Mouse (Mus musculus) cerebellum, postnatal 36 days (tissue): ENCODE results near the gene Ints13.
A peak's percentile ranks its signal among the peaks of the same experiment; 100 is the strongest.

Experiments
- DNase-seq, 2 experiments: peaks; one replicate each; pipeline ENCODE4 v3.0.0; 2021 to 2022; ENCODE audit warnings: mixed read lengths in 2 of 2

The Ints13 gene

DNA sequence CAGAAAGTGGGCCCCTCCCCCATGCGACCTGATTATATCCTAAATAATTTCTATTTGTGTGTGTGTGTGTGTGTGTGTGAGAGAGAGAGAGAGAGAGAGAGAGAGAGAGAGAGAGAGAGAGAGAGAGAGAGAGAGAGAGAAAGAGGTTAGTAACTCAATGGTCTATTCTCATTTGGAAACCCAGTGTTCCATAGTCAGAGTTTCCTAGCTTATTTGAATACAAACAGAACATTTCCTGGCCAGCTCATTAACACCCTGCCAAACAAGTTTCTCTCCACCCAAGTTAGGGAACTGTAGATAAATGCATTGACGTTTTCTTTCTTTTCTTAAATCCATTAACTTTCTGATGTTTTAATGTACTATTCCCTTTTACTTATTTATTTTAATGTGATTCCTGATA, 39.6 kb downstream of the Ints13 start:
- no peak for DNase-seq

- no peak for DNase-seq
Measured at GRCm38 (mm10) chr6:146537111-146537510, 40.5 kb downstream of the Ints13 start.

GRCm38 (mm10) chr6:146535501-146535900, 42.1 kb downstream of the Ints13 start:
- no peak for DNase-seq

- no peak for DNase-seq
Measured at GRCm38 (mm10) chr6:146533146-146533545, 44.5 kb downstream of the Ints13 start.

GRCm38 (mm10) chr6:146530769-146531168, 46.9 kb downstream of the Ints13 start:
- no peak for DNase-seq

DNA sequence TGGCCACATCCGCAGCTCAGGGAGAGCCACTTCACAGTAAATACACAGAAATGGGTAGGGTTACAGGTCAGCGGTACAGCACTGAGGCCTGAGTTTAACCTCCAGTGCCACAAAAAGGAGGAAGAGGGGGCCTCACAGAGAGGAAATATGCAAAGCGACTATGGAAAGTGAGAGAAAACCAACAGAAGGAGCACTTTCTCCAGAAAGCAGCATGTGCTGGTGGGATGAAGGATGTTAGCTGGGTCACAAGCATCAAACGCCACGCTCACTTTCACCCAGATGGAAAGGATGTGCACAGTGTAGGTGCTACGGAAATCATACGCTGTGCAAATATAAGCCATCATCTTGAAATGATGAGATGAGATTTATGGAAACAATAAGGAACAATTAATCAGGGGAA, 47.3 kb downstream of the Ints13 start:
- DNase-seq = no peak

DNA sequence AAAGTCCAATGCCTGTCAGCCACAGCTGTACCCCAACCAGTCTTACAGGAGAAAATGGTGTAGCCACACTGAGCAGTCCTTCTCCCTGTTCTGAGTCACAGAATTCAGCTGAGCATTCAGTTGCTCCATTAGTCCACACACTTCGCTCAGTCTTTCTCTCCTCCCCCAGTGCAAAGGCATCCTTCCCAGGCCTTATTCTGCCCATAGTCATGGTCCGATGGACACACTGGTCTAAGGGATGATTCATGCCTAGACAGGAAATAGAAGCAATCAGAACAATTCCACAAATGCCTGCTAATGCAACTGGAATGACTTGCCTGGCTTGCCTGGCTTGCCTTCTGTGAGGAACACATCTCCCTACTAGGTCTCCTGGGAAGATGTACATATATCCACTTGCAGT, 50.1 kb downstream of the Ints13 start:
- DNase-seq = no peak

DNA sequence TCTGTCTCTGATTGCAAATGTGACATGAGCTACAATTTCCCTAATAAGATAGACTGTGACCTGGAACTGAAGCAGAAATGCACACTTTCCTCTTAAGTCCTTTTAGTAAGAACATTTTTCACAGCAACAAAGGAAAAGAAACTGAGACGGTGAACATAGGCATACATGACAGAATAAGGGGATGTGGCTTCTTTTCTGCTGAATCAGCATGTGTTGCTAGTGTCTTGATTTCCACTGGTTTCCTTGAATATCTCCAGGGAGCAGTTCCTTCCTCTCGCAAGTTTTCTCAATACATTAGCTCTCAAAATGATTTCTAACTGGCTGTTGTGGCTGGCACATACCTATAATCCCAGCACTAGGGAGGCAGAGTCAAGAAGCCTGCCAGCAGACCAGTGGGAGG, 52.1 kb downstream of the Ints13 start:
- no peak for DNase-seq

GRCm38 (mm10) chr6:146521456-146522245, 56.0 kb downstream of the Ints13 start:
- DNase-seq = no peak

DNA sequence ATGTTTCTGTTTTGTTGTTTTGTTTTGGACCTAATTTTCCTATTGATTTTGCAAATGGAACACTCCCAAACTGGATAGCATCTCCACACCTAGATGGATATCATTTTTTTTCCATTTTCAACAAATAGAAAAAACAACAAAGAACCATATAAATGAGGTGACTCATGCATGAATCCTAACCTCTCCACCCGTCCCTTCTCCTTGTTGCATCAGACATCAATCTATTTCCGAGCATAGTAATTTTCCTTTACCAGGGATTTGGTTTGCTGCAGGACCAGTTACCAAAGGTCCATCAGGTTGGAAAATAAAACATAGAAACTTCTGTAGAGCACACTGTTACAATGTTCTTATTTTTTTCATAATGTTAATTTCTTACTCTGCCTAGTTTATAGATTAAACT, 58.6 kb downstream of the Ints13 start:
- no peak for DNase-seq

- no peak for DNase-seq
Measured at GRCm38 (mm10) chr6:146515936-146516335, 61.7 kb downstream of the Ints13 start.

DNA sequence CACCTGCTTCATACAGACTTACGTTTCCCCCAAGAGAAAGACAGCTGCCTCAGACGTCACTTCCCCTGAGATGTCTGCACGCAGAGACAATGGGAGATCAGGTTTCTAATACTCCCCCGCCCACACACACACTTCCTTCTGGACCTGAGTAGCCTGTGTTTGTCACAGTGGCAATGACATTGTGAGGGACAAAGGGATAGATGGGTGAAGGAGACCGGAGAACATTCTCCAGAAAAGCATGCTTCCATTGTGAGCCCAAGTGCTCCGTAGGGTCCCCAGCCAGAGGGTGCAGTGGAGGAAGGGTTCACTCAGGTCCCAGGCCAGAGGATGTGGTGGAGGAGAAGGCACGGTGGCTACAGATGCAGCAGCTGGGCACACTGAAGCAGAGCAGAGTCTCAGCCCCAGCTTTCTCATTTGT, 63.1 kb downstream of the Ints13 start:
- no peak for DNase-seq

GRCm38 (mm10) chr6:146513899-146514298, 63.7 kb downstream of the Ints13 start:
- DNase-seq = no peak

- DNase-seq = no peak
Measured at GRCm38 (mm10) chr6:146513384-146513783, 64.3 kb downstream of the Ints13 start.

GRCm38 (mm10) chr6:146511511-146511910, 66.1 kb downstream of the Ints13 start:
- DNase-seq = no peak

GRCm38 (mm10) chr6:146509891-146510290, 67.7 kb downstream of the Ints13 start:
- DNase-seq = no peak

DNA sequence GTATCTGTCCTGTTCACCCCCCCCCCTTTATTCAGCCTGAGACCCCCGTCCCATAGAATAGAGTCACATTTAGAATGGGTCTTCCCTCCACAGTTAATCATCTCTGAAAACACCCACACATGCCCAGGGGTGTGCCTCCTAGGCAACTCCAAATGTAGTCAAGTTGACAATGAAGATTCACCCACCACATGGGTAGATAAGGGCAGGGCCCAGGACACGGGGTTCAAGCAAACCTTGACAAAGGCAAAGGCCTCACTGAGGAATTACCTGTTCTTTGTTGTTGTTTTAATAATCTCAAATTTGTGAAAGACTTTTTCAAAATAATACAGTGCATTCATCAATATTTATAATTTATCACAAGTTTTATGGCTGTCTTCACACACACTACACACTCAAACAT, 73.2 kb downstream of the Ints13 start:
- DNase-seq = no peak

- no peak for DNase-seq
Measured at GRCm38 (mm10) chr6:146502856-146503255, 74.8 kb downstream of the Ints13 start.

GRCm38 (mm10) chr6:146501866-146502804, 75.5 kb downstream of the Ints13 start, which contains the start of gene Itpr2:
Gene Itpr2, minus strand, starts transcription at chr6:146502223.
- DNase-seq = peak; percentile 50 to 67

GRCm38 (mm10) chr6:146501316-146501865, 76.2 kb downstream of the Ints13 start:
- DNase-seq = peak; percentile 6 to 38

- no peak for DNase-seq
Measured at GRCm38 (mm10) chr6:146500771-146501170, 76.9 kb downstream of the Ints13 start.

GRCm38 (mm10) chr6:146500206-146500605, 77.4 kb downstream of the Ints13 start:
- DNase-seq = no peak
